Mouse (Mus musculus) kidney, embryonic 16.5 days (tissue): Measurements from ENCODE around the gene Hspa5. TPM values are rescaled to one million over a fixed set of nuclear protein-coding genes. Genes with fewer than 3 reads are reported as not detected.
"Not testable (repeated sequence)": the region's sequence is repeated elsewhere in the genome, so short reads cannot be mapped to it uniquely, and the experiment has no call there.

ENCODE experiments used
- ATAC-seq: fragments of 200-750 bp; cut with Nextera tagmentation; 2 replicates; pipeline ENCODE4 v1.8.0; 2017; ENCODE audit warnings: moderate TSS enrichment; ENCODE audit not compliant: low FRiP score, low TSS enrichment
- H3K27ac ChIP-seq: fragments of 300-500 bp; sonication (generic); 2 replicates; pipeline ENCODE4 v1.5.1; 2014; ENCODE audit warnings: low read length
- H3K27me3 ChIP-seq: fragments of 300-500 bp; sonication (generic); 2 replicates; pipeline ENCODE4 v1.6.1; 2014; ENCODE audit warnings: low read length, control low read depth, mixed read lengths; ENCODE audit not compliant: insufficient read depth
- H3K36me3 ChIP-seq: fragments of 300-500 bp; sonication (generic); 2 replicates; pipeline ENCODE4 v1.6.1; 2014; ENCODE audit warnings: low read length, control low read depth, mixed read lengths; ENCODE audit not compliant: insufficient read depth
- H3K4me1 ChIP-seq: fragments of 300-500 bp; sonication (generic); 2 replicates; pipeline ENCODE4 v1.6.1; 2014; ENCODE audit warnings: low read length, control low read depth, mixed read lengths; ENCODE audit not compliant: insufficient read depth
- H3K4me2 ChIP-seq: fragments of 300-500 bp; sonication (generic); replicated peaks from 2 replicates; pipeline ENCODE4 v1.6.1; 2014; ENCODE audit warnings: low read depth, low read length
- H3K4me3 ChIP-seq: fragments of 300-500 bp; sonication (generic); 2 replicates; pipeline ENCODE4 v1.5.1; 2014; ENCODE audit warnings: mild to moderate bottlenecking, low read length
- H3K9ac ChIP-seq: fragments of 300-500 bp; sonication (generic); replicated peaks from 2 replicates; pipeline ENCODE4 v1.6.1; 2014; ENCODE audit warnings: low read length
- H3K9me3 ChIP-seq: fragments of 300-500 bp; sonication (generic); 2 replicates; pipeline ENCODE4 v1.6.1; 2016; ENCODE audit warnings: low read length, control low read depth
- WGBS: fragments of 180-500 bp; shearing (Covaris S2); extraction: QIAGEN DNeasy Blood & Tissue Kit; methylation state at CpG from one replicate; pipeline ENCODE4 v1.1.7; 2014; 5-methylcytosine and 5-hydroxymethylcytosine counted together
- polyA plus RNA-seq: library from polyadenylated mRNA; unstranded; fragments of >200 nt; fragmentation: Nextera tagmentation; extraction: Ambion mirVana; gene quantifications from 2 replicates; pipeline ENCODE4 v1.2.1, GENCODE M21; 2015

Hspa5 gene
- polyA plus RNA-seq, 1 experiment from 2014 or later = 1,090 TPM

DNA sequence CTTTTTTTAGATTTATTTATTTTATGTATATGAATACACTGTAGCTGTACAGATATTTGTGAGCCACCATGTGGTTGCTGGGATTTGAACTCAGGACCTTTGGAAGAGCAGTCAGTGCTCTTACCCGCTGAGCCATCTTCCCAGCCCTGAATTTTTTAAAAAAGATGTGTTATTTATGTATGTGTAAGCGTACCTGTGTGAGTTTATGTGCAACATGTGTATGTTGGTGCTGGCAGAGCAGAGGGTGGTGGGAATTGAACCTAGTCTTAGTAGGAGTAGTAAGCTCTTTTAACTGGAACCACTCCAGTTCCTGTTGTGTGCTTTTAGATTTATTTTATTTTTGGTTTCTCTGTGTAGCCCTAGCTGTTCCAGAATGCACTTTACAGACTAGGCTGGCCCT lies 32.4 kb downstream of the Hspa5 start:
- Histone ChIP-seq H3K4me3 (no peak overlapping the region), H3K9ac (no peak overlapping the region), H3K27ac (no peak overlapping the region), H3K36me3 (peaks cover 11% of the 10 kb centered on the region; the same call in 1 of the 2 replicates), H3K27me3 (no peaks in the 10 kb centered on the region), H3K4me1 (peaks cover 24% of the 10 kb centered on the region), H3K4me2 (no peak overlapping the region), H3K9me3 (no peaks in the 10 kb centered on the region)
- 94% methylated on average over 2 of the region's 2 CpGs for WGBS
- ATAC-seq = no peak

DNA sequence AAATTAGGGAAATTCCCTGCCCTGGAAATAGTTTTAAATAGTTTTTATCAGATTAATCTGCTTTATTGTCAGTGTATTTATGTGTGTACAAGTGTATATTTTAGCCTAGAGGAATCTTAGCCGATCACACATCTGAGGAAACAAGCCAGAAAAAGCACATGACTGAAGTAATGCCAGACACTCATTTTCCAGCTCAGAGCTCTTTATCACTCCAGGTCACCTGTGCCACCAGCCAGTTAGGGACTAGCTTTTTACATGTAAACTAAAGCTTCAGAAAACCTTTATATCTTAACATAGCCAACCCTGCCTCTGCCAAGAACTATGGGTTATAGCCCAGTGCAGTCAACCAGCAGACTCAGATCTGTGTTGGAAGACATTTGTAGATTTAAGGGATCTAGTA lies 33.0 kb downstream of the Hspa5 start:
- no peak overlapping the region for H3K27ac ChIP-seq
- H3K36me3 ChIP-seq = peaks cover 11% of the 10 kb centered on the region; the same call in 1 of the 2 replicates
- WGBS = 63% methylated on average over 1 of the region's 1 CpGs
- no peak overlapping the region for H3K9ac ChIP-seq
- no peaks in the 10 kb centered on the region for H3K9me3 ChIP-seq
- no peak overlapping the region for H3K4me3 ChIP-seq
- H3K27me3 ChIP-seq = no peaks in the 10 kb centered on the region
- no peak overlapping the region for H3K4me2 ChIP-seq
- peaks cover 24% of the 10 kb centered on the region for H3K4me1 ChIP-seq
- ATAC-seq = no peak

GRCm38 (mm10) chr2:34805364-34805950 lies 33.7 kb downstream of the Hspa5 start:
- Histone ChIP-seq H3K9me3 (no peaks in the 10 kb centered on the region), H3K4me2 (no peak overlapping the region), H3K4me3 (no peak overlapping the region), H3K36me3 (peaks cover 11% of the 10 kb centered on the region; the same call in 1 of the 2 replicates), H3K27ac (no peak overlapping the region), H3K9ac (no peak overlapping the region; the same call in 1 of the 2 replicates), H3K4me1 (peaks cover 18% of the 10 kb centered on the region), H3K27me3 (no peaks in the 10 kb centered on the region)
- ATAC-seq = no peak
- 80% methylated on average over 10 of the region's 10 CpGs for WGBS

GRCm38 (mm10) chr2:34808057-34808456 lies 36.3 kb downstream of the Hspa5 start:
- Histone ChIP-seq H3K4me2 (no peak overlapping the region), H3K4me1 (peaks cover 17% of the 10 kb centered on the region), H3K9me3 (no peaks in the 10 kb centered on the region), H3K27ac (no peak overlapping the region), H3K36me3 (peaks cover 21% of the 10 kb centered on the region), H3K27me3 (no peaks in the 10 kb centered on the region), H3K4me3 (no peak overlapping the region), H3K9ac (no peak overlapping the region)
- 67% methylated on average over 2 of the region's 2 CpGs for WGBS
- no peak for ATAC-seq

DNA sequence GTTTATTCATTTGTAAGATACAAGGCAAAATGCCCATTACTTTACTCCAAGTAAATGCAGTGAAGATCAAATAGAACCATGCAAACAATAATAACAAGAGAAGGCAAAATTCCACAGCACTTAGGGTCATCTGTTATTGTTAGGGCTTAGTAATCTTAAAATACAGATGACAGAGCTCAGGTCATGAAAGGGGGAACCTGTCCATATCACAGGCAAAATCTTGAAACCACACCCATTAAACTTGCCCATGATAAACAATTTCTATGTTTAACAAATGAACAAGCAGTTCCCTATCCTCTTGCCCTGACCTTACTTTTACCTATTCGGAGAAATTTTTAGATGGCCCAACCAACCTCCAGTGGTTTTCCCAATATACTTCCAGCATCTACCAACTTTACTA lies 37.8 kb downstream of the Hspa5 start:
- Histone ChIP-seq H3K36me3 (peaks cover 26% of the 10 kb centered on the region), H3K9me3 (no peaks in the 10 kb centered on the region), H3K4me1 (peaks cover 5% of the 10 kb centered on the region; the same call in 1 of the 2 replicates), H3K27ac (no peak overlapping the region), H3K4me2 (no peak overlapping the region), H3K4me3 (no peak overlapping the region), H3K9ac (no peak overlapping the region), H3K27me3 (no peaks in the 10 kb centered on the region)
- WGBS = 93% methylated on average over 1 of the region's 1 CpGs
- no peak for ATAC-seq

GRCm38 (mm10) chr2:34810775-34811174 lies 39.0 kb downstream of the Hspa5 start:
- peaks cover 26% of the 10 kb centered on the region for H3K36me3 ChIP-seq

GRCm38 (mm10) chr2:34812706-34813105 lies 40.9 kb downstream of the Hspa5 start:
- no peaks in the 10 kb centered on the region for H3K9me3 ChIP-seq
- no peak overlapping the region for H3K9ac ChIP-seq
- no peak for ATAC-seq
- H3K4me3 ChIP-seq = no peak overlapping the region
- 77% methylated on average over 7 of the region's 7 CpGs for WGBS
- peaks cover 28% of the 10 kb centered on the region for H3K36me3 ChIP-seq
- no peak overlapping the region for H3K4me2 ChIP-seq
- no peaks in the 10 kb centered on the region for H3K4me1 ChIP-seq
- no peak overlapping the region for H3K27ac ChIP-seq
- no peaks in the 10 kb centered on the region for H3K27me3 ChIP-seq

More at GRCm38 (mm10) chr2:34810775-34811174, 39.0 kb downstream of the Hspa5 start:
- Histone ChIP-seq H3K4me3 (no peak overlapping the region), H3K27me3 (no peaks in the 10 kb centered on the region), H3K27ac (no peak overlapping the region), H3K9me3 (no peaks in the 10 kb centered on the region), H3K4me1 (no peaks in the 10 kb centered on the region), H3K4me2 (no peak overlapping the region), H3K9ac (no peak overlapping the region)
- 96% methylated on average over 3 of the region's 3 CpGs for WGBS
- no peak for ATAC-seq

GRCm38 (mm10) chr2:34815893-34816292 lies 44.1 kb downstream of the Hspa5 start:
- ATAC-seq, H3K4me1 ChIP-seq, H3K27me3 ChIP-seq, H3K4me3 ChIP-seq, H3K9ac ChIP-seq, H3K27ac ChIP-seq, H3K9me3 ChIP-seq, H3K4me2 ChIP-seq: not testable (repeated sequence)
- peaks cover 28% of the 10 kb centered on the region for H3K36me3 ChIP-seq
- WGBS = 91% methylated on average over 2 of the region's 2 CpGs

GRCm38 (mm10) chr2:34818492-34818891 lies 46.7 kb downstream of the Hspa5 start:
- Histone ChIP-seq H3K9me3 (no peaks in the 10 kb centered on the region), H3K4me3 (no peak overlapping the region), H3K4me1 (no peaks in the 10 kb centered on the region), H3K9ac (no peak overlapping the region), H3K36me3 (peaks cover 17% of the 10 kb centered on the region), H3K4me2 (no peak overlapping the region), H3K27me3 (no peaks in the 10 kb centered on the region), H3K27ac (no peak overlapping the region)
- no peak for ATAC-seq
- WGBS = 95% methylated on average over 2 of the region's 2 CpGs

DNA sequence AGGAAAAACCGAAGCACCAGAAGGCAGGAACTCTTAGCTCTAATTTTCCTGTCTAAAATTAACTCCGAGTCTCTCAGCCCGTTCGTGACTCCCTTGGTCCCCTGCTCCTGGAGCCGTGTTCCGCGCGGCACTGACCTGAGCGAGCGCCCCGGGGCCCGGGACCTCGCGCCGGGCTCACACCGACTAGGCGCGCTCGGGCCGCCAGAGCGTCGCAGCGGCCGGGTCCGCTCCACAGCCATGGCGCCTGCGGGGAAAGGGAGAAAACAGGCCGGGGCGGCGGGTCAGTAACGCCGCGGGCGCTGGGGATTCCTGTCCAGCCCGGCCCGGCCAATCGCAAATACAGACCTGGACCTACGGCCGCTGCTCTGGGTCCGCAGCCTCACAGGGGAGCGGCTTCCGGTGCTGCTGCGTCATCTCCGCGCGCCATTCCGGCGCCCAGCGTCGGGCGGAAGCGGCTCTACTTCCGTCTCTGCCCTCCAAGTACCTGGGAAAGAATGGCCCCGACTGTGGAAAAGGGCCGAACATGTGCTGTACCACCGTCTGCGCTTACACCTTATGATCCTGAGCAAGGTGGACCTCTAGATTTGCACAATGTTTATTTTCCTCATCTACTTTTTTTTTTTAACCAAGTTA lies 54.2 kb downstream of the Hspa5 start, which contains the start of gene Fbxw2:
Gene Fbxw2 (minus strand): TSS at position 485 of the 633 bp plus-strand sequence.
- ATAC-seq = peak; percentile 99
- Histone ChIP-seq H3K4me3 (peak within 1 kb of the TSS; percentile 100), H3K9me3 (0 out of 2 replicates have a peak, but pooled peaks cover 5% of the 10 kb centered on the region), H3K9ac (peak within 1 kb of the TSS; percentile 98), H3K27me3 (no peaks in the 10 kb centered on the region), H3K27ac (peak within 1 kb of the TSS; percentile 92), H3K36me3 (no peaks in the 10 kb centered on the region), H3K4me1 (peaks cover 13% of the 10 kb centered on the region), H3K4me2 (peak within 1 kb of the TSS; percentile 86)
- WGBS = under 1% methylated on average over 57 of the region's 57 CpGs
